Mouse (Mus musculus): ENCODE data around the gene Eef1g. TPM values are rescaled to one million over a fixed set of nuclear protein-coding genes. Genes with fewer than 3 reads are reported as not detected.
"Not testable (repeated sequence)": the region's sequence is repeated elsewhere in the genome, so short reads cannot be mapped to it uniquely, and the experiment has no call there.

Gene Eef1g
- polyA plus RNA-seq, 1 experiment from 2014 or later: 476 TPM

GRCm38 (mm10) chr19:8972491-8972890, 5.7 kb downstream of the Eef1g start:
- not testable (repeated sequence) for H3K27ac ChIP-seq; ATAC-seq (ENCODE audit: insufficient number of reproducible peaks, insufficient read depth, low FRiP score, low TSS enrichment, low read depth); H3K4me2 ChIP-seq; H3K27me3 ChIP-seq; H3K4me3 ChIP-seq (replicated peaks); H3K9me3 ChIP-seq; H3K9ac ChIP-seq (replicated peaks)
- WGBS: 90% methylated on average over 8 of the region's 8 CpGs
- Histone ChIP-seq H3K36me3 (peaks cover 88% of the 10 kb centered on the region), H3K4me1 (replicated peaks) (peaks cover 12% of the 10 kb centered on the region)

DNA sequence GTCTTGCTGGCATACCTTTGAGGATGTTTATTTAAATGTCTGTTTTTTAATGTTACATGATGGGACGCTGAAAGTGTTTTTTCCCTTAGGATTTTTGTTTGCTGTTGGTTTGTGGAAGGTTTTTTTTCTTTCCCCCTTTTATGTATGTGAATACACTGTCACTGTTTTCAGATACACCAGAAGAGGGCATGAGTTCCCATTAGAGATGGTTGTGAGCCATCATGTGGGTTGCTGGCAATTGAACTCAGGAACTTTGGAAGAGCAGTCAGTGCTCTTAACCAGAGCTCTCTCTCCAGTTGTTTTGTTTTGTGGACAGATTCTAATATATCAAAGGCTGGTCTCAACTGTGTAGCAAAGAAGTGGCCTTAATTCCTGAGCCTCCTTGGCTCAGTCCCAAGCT, 7.8 kb downstream of the Eef1g start:
- Histone ChIP-seq H3K27ac (no peak overlapping the region), H3K9ac (replicated peaks) (no peak overlapping the region), H3K36me3 (peaks cover 98% of the 10 kb centered on the region), H3K4me3 (replicated peaks) (no peak overlapping the region), H3K27me3 (no peaks in the 10 kb centered on the region), H3K9me3 (no peaks in the 10 kb centered on the region), H3K4me1 (replicated peaks) (peaks cover 7% of the 10 kb centered on the region), H3K4me2 (no peak overlapping the region)
- whole genome bisulfite sequencing: 85% methylated on average over 1 of the region's 1 CpGs
- ATAC-seq (ENCODE audit: insufficient number of reproducible peaks, insufficient read depth, low FRiP score, low TSS enrichment, low read depth): no peak

GRCm38 (mm10) chr19:8975491-8975890, 8.7 kb downstream of the Eef1g start:
- Histone ChIP-seq H3K4me1 (replicated peaks) (peaks cover 7% of the 10 kb centered on the region), H3K4me3 (replicated peaks) (no peak overlapping the region), H3K36me3 (peaks cover 98% of the 10 kb centered on the region), H3K27ac (no peak overlapping the region), H3K9ac (replicated peaks) (no peak overlapping the region), H3K9me3 (no peaks in the 10 kb centered on the region), H3K27me3 (no peaks in the 10 kb centered on the region), H3K4me2 (no peak overlapping the region)
- 95% methylated on average over 2 of the region's 2 CpGs for WGBS
- ATAC-seq (ENCODE audit: insufficient number of reproducible peaks, insufficient read depth, low FRiP score, low TSS enrichment, low read depth): no peak

GRCm38 (mm10) chr19:8976535-8976934, 9.7 kb downstream of the Eef1g start:
- Histone ChIP-seq H3K9ac (replicated peaks) (no peak overlapping the region), H3K4me2 (no peak overlapping the region), H3K4me3 (replicated peaks) (no peak overlapping the region), H3K27ac (peak overlapping the region; percentile 72), H3K4me1 (replicated peaks) (peaks cover 7% of the 10 kb centered on the region), H3K9me3 (no peaks in the 10 kb centered on the region), H3K36me3 (peaks cover 94% of the 10 kb centered on the region), H3K27me3 (no peaks in the 10 kb centered on the region)
- peak; percentile 87 for ATAC-seq (ENCODE audit: insufficient number of reproducible peaks, insufficient read depth, low FRiP score, low TSS enrichment, low read depth)
- 36% methylated on average over 3 of the region's 3 CpGs for WGBS

- Histone ChIP-seq H3K4me3 (replicated peaks) (no peak overlapping the region), H3K4me1 (replicated peaks) (peaks cover 28% of the 10 kb centered on the region), H3K36me3 (peaks cover 51% of the 10 kb centered on the region), H3K27me3 (no peaks in the 10 kb centered on the region), H3K4me2 (no peak overlapping the region), H3K9ac (replicated peaks) (no peak overlapping the region), H3K9me3 (no peaks in the 10 kb centered on the region), H3K27ac (no peak overlapping the region)
- WGBS: 49% methylated on average over 5 of the region's 5 CpGs
- ATAC-seq (ENCODE audit: insufficient number of reproducible peaks, insufficient read depth, low FRiP score, low TSS enrichment, low read depth): no peak
These were observed 13.9 kb downstream of the Eef1g start for GRCm38 (mm10) chr19:8980771-8981170.

DNA sequence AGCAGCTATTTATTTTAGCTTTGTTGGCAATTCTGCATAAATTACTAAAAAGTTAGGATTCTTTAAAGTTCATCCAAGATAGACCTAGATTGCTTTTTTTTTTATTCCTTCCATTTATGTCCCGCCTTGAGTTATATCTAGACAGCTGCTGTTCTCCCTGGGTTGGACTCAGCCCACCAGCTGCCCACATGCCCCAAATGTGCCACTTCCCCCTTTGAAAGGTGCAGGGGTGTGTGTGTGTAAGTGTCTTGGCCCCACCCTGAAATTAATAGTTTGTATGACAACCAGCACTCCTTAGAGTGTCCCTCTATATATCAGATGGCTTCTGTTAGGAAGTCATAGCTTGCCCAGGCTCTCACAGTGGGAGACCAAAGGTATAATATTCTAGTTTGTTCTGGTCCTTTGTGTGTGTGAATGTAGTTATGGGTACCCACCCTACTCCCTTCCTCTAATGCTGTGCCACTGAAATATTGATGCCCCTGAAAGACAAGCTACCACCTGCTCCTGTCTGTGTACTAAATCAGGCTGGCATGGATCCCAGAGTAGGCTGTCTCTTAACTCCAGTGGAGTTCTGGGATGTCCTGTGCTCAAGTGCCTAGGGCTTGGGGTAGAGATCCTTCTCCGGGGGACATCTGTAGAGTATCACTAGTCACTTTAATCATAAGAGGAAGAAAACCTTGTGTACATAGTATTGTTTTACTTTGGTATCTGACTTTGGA, 14.8 kb downstream of the Eef1g start:
- H3K4me2 ChIP-seq: no peak overlapping the region
- peaks cover 45% of the 10 kb centered on the region for H3K36me3 ChIP-seq
- H3K9ac ChIP-seq (replicated peaks): no peak overlapping the region
- ATAC-seq (ENCODE audit: insufficient number of reproducible peaks, insufficient read depth, low FRiP score, low TSS enrichment, low read depth): no peak
- no peaks in the 10 kb centered on the region for H3K9me3 ChIP-seq
- no peaks in the 10 kb centered on the region for H3K27me3 ChIP-seq
- no peak overlapping the region for H3K27ac ChIP-seq
- peaks cover 21% of the 10 kb centered on the region for H3K4me1 ChIP-seq (replicated peaks)
- 91% methylated on average over 2 of the region's 2 CpGs for WGBS
- no peak overlapping the region for H3K4me3 ChIP-seq (replicated peaks)

GRCm38 (mm10) chr19:8982303-8983149, 15.7 kb downstream of the Eef1g start:
- WGBS: 47% methylated on average over 5 of the region's 5 CpGs
- no peak overlapping the region for H3K27ac ChIP-seq
- H3K4me3 ChIP-seq (replicated peaks): no peak overlapping the region
- peaks cover 21% of the 10 kb centered on the region for H3K4me1 ChIP-seq (replicated peaks)
- no peak overlapping the region for H3K9ac ChIP-seq (replicated peaks)
- no peak for ATAC-seq (ENCODE audit: insufficient number of reproducible peaks, insufficient read depth, low FRiP score, low TSS enrichment, low read depth)
- no peaks in the 10 kb centered on the region for H3K9me3 ChIP-seq
- no peak overlapping the region for H3K4me2 ChIP-seq
- no peaks in the 10 kb centered on the region for H3K27me3 ChIP-seq
- H3K36me3 ChIP-seq: peaks cover 36% of the 10 kb centered on the region

- WGBS: 46% methylated on average over 4 of the region's 4 CpGs
- no peak overlapping the region for H3K27ac ChIP-seq
- H3K9me3 ChIP-seq: no peaks in the 10 kb centered on the region
- no peak overlapping the region for H3K4me2 ChIP-seq
- H3K27me3 ChIP-seq: no peaks in the 10 kb centered on the region
- peaks cover 28% of the 10 kb centered on the region for H3K4me1 ChIP-seq (replicated peaks)
- peaks cover 29% of the 10 kb centered on the region for H3K36me3 ChIP-seq
- H3K9ac ChIP-seq (replicated peaks): no peak overlapping the region
- no peak overlapping the region for H3K4me3 ChIP-seq (replicated peaks)
- ATAC-seq (ENCODE audit: insufficient number of reproducible peaks, insufficient read depth, low FRiP score, low TSS enrichment, low read depth): no peak
These were observed 16.4 kb downstream of the Eef1g start for GRCm38 (mm10) chr19:8983150-8983650.

DNA sequence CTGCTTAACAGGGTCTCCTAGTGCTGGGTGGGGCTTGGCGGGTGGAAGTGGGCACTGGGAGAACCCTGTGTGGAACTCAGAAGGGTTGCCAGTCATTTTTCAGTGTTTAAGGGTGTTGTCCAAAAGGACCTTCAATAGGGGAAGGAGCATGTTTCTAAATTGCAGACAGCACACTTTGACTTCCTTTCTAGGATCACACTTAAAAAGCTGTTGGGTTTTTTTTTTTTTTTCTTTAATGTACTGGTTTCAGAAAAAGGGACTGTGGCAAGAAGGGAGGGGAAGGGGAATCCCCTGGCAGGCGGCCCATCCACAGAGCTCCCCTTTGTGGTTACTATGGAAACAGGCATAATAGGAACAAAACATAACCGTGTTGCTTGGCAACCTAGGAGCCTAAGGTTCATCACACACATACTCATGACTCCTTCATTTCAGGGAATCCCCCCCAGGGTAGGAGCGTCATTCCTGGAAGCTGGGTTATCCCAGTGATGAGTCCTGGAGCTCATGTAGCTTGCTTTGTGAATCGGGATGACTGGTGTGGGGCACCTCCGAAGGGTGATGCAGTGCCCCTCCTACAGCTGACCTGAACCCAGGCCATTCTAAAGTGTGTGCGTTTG, 17.5 kb downstream of the Eef1g start:
- Histone ChIP-seq H3K4me1 (replicated peaks) (peaks cover 37% of the 10 kb centered on the region), H3K4me3 (replicated peaks) (no peak overlapping the region), H3K27me3 (no peaks in the 10 kb centered on the region), H3K36me3 (peaks cover 17% of the 10 kb centered on the region), H3K9ac (replicated peaks) (no peak overlapping the region), H3K27ac (peak overlapping the region; percentile 41; the same call in 1 of the 2 replicates), H3K9me3 (no peaks in the 10 kb centered on the region), H3K4me2 (no peak overlapping the region)
- WGBS: 24% methylated on average over 7 of the region's 7 CpGs
- no peak for ATAC-seq (ENCODE audit: insufficient number of reproducible peaks, insufficient read depth, low FRiP score, low TSS enrichment, low read depth)

GRCm38 (mm10) chr19:8985891-8986290, 19.1 kb downstream of the Eef1g start:
- H3K27me3 ChIP-seq: no peaks in the 10 kb centered on the region
- peaks cover 42% of the 10 kb centered on the region for H3K4me1 ChIP-seq (replicated peaks)
- H3K27ac ChIP-seq: no peak overlapping the region
- H3K4me2 ChIP-seq: no peak overlapping the region
- H3K36me3 ChIP-seq: peaks cover 3% of the 10 kb centered on the region; the same call in 1 of the 2 replicates
- 77% methylated on average over 5 of the region's 5 CpGs for WGBS
- no peaks in the 10 kb centered on the region for H3K9me3 ChIP-seq
- no peak overlapping the region for H3K4me3 ChIP-seq (replicated peaks)
- no peak overlapping the region for H3K9ac ChIP-seq (replicated peaks)
- no peak for ATAC-seq (ENCODE audit: insufficient number of reproducible peaks, insufficient read depth, low FRiP score, low TSS enrichment, low read depth)

DNA sequence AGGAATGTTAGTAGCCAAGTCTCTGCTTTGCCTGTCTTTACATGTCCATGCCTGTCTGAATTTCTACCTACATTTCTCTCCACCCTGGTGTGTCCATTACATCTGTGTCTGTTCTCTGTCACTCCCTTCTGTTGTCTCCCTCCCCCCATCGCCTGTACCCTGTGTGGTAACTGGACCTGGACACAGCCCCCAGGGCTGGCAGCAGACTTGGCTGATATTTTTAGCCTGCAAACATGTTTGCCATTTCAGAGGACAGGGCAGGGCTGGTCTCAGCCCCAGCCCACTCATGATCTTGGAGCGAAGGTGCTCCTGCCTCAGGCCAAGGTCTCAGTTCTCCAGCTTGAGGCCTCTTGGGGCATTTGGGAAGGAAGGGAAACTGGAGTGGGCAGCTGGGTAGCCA, 21.0 kb downstream of the Eef1g start:
- ATAC-seq (ENCODE audit: insufficient number of reproducible peaks, insufficient read depth, low FRiP score, low TSS enrichment, low read depth): no peak
- H3K27ac ChIP-seq: peak overlapping the region; percentile 96; the same call in 1 of the 2 replicates
- WGBS: 51% methylated on average over 2 of the region's 2 CpGs
- no peaks in the 10 kb centered on the region for H3K9me3 ChIP-seq
- H3K4me1 ChIP-seq (replicated peaks): peaks cover 61% of the 10 kb centered on the region
- no peak overlapping the region for H3K4me3 ChIP-seq (replicated peaks)
- peak overlapping the region; percentile 79; the same call in 1 of the 2 replicates for H3K4me2 ChIP-seq
- no peaks in the 10 kb centered on the region for H3K27me3 ChIP-seq
- no peaks in the 10 kb centered on the region for H3K36me3 ChIP-seq
- no peak overlapping the region for H3K9ac ChIP-seq (replicated peaks)
